Mouse (Mus musculus) heart, embryonic 10.5 days (tissue): Measurements from ENCODE around the gene Dact1. TPM values are rescaled to one million over a fixed set of nuclear protein-coding genes. Genes with fewer than 3 reads are reported as not detected.

ENCODE experiments used
- DNase-seq: peaks from one replicate; pipeline ENCODE4 v3.0.0-alpha.2; 2017; ENCODE audit warnings: low spot score
- H3K27ac ChIP-seq: fragments of 300-500 bp; sonication (generic); 2 replicates; pipeline ENCODE4 v1.5.1; 2016; ENCODE audit warnings: mild to moderate bottlenecking
- H3K27me3 ChIP-seq: fragments of 300-500 bp; sonication (generic); 2 replicates; pipeline ENCODE4 v1.6.1; 2016; ENCODE audit warnings: mild to moderate bottlenecking; ENCODE audit not compliant: poor library complexity, insufficient read depth, severe bottlenecking
- H3K36me3 ChIP-seq: fragments of 300-500 bp; sonication (generic); 2 replicates; pipeline ENCODE4 v1.6.1; 2016; ENCODE audit warnings: mild to moderate bottlenecking, moderate library complexity
- H3K4me1 ChIP-seq: fragments of 300-500 bp; sonication (generic); 2 replicates; pipeline ENCODE4 v1.6.1; 2016; ENCODE audit warnings: mild to moderate bottlenecking
- H3K4me3 ChIP-seq: fragments of 300-500 bp; sonication (generic); 2 replicates; pipeline ENCODE4 v1.5.1; 2016; ENCODE audit warnings: mild to moderate bottlenecking, moderate library complexity
- H3K9me3 ChIP-seq: fragments of 300-500 bp; sonication (generic); 2 replicates; pipeline ENCODE4 v1.6.1; 2016; ENCODE audit warnings: mild to moderate bottlenecking, moderate library complexity
- WGBS: fragments of 180-500 bp; shearing (Covaris S2); methylation state at CpG from one replicate; pipeline ENCODE4 v1.1.7; 2016; 5-methylcytosine and 5-hydroxymethylcytosine counted together
- polyA plus RNA-seq: library from polyadenylated mRNA; unstranded; fragments of >200 nt; fragmentation: Nextera tagmentation; extraction: Ambion mirVana; gene quantifications from 2 replicates; pipeline ENCODE4 v1.2.1, GENCODE M21; 2016

Dact1 gene
- polyA plus RNA-seq = 9.4 and 25.3 TPM in 2 replicates

DNA sequence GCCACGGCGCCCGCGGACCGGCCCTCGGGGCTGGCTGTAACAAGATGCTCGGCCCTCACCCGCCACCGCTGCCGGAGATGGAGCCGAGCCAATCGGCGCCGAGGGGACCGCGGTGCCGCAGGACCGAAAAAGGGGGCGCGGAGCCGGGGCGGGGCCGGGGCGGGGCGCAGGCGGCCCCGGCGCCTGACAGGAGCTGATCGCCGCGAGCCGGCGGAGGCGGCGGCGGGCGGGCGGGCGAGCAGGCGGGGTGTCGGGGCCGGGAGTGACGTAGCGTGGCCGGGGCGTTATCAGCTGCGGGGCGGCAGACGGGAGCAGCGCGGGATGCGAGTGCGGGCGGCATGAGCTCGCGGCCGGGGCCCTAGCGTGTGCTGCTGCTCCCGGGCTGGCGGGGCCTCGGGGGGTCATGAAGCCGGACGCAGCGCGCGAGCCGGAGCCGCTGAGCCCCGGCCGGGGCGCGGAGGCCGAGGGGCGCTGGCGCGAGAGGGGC, at the start of gene Dact1:
Dact1 (plus strand) TSS at position 304 of the 487 bp plus-strand sequence.
- Histone ChIP-seq H3K27me3 (no peaks in the 10 kb centered on the region), H3K4me3 (peak within 1 kb of the TSS; percentile 92), H3K36me3 (peaks cover 20% of the 10 kb centered on the region), H3K9me3 (no peaks in the 10 kb centered on the region), H3K4me1 (peaks cover 24% of the 10 kb centered on the region; the same call in 1 of the 2 replicates), H3K27ac (peak within 1 kb of the TSS; percentile 96)
- WGBS = under 1% methylated on average over 73 of the region's 76 CpGs
- DNase-seq = peak; percentile 90

DNA sequence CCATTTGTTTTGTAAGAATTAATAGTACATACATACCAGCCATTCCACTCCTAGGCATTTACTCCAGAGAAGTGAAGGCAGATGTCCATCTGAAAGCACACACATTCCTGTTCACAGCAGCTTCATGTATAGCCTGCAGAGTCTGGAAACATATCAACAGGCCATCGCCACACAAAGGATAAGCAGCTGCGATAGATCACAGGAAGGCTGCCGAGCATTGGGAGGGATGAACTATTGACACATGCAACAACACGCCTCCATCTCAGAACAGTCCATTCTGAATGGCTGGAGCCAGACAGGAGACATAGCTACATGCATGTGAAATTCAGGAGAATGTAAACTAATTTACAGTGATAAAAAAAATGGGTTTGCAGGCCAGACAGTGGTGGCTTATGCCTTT, 45.5 kb upstream of the Dact1 start:
- Histone ChIP-seq H3K27ac (no peak overlapping the region), H3K4me1 (no peaks in the 10 kb centered on the region), H3K4me3 (no peak overlapping the region), H3K36me3 (0 out of 2 replicates have a peak, but pooled peaks cover 2% of the 10 kb centered on the region), H3K27me3 (no peaks in the 10 kb centered on the region), H3K9me3 (peaks cover 4% of the 10 kb centered on the region; the same call in 1 of the 2 replicates)
- WGBS = 83% methylated on average over 4 of the region's 4 CpGs
- no peak for DNase-seq

DNA sequence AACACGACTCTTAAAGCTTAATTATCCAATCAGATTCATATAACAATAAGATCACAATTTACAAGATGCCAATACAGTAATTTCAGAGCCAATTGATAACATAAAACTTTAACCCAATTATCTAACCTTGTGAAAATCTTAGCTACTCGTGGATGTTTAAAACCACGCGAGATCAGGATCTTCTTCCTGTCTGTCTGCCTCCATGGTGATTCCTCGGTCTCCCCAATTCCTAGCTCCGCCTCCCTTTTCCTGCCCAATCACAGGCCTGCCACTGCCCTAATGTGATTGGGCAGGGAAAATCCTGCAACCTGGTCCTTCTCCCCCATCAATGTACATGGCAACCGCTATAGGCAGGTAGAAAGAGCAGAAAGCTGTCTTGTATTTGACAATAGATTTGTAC, 40.3 kb upstream of the Dact1 start:
- DNase-seq = no peak
- Histone ChIP-seq H3K9me3 (peaks cover 4% of the 10 kb centered on the region; the same call in 1 of the 2 replicates), H3K27me3 (no peaks in the 10 kb centered on the region), H3K4me1 (0 out of 2 replicates have a peak, but pooled peaks cover 4% of the 10 kb centered on the region), H3K4me3 (no peak overlapping the region), H3K27ac (no peak overlapping the region), H3K36me3 (no peaks in the 10 kb centered on the region)
- 84% methylated on average over 7 of the region's 7 CpGs for WGBS

DNA sequence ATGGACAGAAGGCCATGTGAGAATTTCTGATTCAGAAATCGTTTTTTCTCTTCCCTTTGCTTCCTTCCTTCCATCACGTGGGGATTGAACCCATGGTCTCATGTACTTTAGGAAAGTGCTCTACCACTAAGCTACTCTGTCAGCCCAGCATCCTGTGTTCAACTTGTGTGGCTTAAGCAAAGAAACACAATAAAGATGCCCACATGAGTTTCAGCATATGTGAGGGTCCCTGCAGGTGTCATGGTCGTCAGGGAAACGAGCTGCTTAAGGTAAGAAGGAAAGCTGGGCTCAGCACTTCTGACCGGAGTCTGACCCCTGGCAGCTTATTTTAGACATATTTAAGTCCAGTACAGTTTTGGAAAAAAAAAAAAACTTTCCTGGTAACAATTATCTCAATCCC, 38.6 kb upstream of the Dact1 start:
- Histone ChIP-seq H3K27me3 (no peaks in the 10 kb centered on the region), H3K4me3 (no peak overlapping the region), H3K27ac (no peak overlapping the region), H3K9me3 (peaks cover 4% of the 10 kb centered on the region; the same call in 1 of the 2 replicates), H3K4me1 (0 out of 2 replicates have a peak, but pooled peaks cover 4% of the 10 kb centered on the region), H3K36me3 (no peaks in the 10 kb centered on the region)
- 79% methylated on average over 5 of the region's 5 CpGs for WGBS
- DNase-seq = no peak

DNA sequence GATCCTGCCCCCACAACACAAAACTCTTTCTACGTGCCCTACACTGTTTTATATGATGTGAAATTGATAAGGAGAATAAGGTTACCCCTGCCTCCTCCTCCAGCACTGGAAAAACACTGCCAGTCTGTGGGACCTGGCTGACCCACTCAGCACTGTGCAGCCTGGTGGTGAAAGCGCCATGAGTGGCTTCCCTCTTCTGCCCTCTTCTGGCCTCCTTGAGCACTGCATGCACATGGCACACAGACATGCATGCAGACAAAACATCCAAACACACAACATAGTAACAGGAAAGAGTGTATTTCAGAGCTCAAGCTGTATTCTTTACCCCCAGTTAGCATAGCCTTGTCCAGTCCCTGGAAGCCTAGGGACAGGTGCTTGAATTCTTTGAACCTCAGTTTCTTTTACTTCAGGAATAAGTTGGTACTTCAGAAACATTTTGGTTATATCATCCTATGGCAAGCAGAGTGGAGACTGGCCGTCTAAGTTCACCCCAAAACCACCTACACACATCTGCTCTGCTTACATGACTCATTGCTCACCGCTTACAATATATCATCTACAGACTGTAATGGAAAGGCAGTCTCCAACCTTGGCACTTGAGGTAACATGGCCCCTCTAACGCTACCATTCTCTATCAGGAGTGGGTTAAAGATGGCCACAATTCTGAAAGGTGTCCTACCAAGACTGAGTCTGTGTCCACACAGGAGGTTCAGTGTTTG, 35.0 kb upstream of the Dact1 start:
- no peak overlapping the region for H3K4me3 ChIP-seq
- H3K27ac ChIP-seq = no peak overlapping the region
- 91% methylated on average over 5 of the region's 5 CpGs for WGBS
- peaks cover 13% of the 10 kb centered on the region for H3K4me1 ChIP-seq
- H3K9me3 ChIP-seq = no peaks in the 10 kb centered on the region
- DNase-seq = no peak
- no peaks in the 10 kb centered on the region for H3K27me3 ChIP-seq
- no peaks in the 10 kb centered on the region for H3K36me3 ChIP-seq

DNA sequence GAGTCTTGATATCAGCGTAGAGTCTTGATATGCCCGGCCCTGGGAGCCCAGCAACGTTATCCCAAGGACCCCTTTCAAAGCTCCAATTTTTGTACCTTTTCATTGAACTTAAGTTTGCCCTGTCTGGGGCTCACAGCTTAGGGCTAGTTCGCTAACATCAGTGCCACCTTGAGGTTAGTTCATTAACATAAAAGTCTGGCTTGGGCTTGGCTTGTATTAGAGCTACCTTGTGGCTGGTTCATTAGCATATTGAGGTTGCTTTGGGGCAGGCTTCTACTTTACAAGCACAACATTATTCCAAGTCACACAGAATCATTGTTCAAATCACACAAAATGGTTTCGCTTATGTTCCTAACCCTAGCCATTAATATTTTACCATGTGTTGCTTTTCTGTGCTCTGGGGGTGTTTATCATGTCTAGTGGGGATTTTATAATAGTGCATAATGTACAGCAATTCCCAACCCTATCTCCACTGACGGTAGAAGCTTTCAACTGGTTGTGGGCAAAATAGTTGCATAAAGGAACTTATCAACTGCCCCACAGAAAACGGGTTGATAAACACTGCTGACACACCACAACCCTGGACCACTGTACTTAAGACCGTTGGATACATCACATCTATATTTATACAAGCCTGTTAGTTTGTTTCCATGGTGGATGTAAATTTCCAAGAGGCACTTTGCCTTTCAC, 33.6 kb upstream of the Dact1 start:
- no peak overlapping the region for H3K27ac ChIP-seq
- 75% methylated on average over 8 of the region's 8 CpGs for WGBS

DNA sequence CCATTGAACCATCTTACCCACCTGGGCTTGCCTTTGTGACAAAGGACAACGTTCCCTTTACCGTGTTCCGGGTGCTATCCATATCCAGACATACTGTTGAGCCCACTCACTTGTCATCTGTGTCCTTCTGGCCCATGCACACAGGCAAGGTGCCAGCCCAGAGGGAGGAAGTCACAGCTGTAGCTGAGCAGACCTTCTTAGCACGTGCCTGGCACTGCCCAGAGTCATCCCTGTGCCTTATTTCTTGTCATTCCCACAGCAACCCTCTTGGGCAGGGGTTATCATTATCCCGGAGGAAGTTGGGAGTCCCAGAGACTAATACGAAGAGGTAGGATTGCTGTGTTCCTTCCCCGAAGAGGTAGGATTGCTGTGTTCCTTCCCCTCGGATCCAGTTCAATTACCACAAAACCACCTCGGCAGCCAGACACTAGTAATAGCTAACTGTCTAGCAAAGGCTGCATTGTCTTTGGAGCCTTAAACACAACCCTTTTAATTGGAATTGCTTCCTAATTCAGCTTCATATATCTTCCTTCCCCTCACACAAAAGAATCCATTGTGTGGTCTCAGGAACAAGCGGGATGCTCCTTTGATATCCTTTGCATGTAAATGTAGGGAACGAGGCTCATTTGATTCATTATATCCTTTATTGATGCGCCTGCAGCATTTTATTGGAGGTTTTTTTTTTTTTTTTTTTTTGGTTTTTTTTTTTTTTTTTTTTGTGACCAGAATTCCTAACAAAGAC, 30.0 kb upstream of the Dact1 start:
- Histone ChIP-seq H3K27ac (no peak overlapping the region), H3K27me3 (no peaks in the 10 kb centered on the region), H3K4me3 (no peak overlapping the region), H3K9me3 (no peaks in the 10 kb centered on the region), H3K36me3 (no peaks in the 10 kb centered on the region), H3K4me1 (peaks cover 10% of the 10 kb centered on the region)
- DNase-seq = no peak
- WGBS = 71% methylated on average over 12 of the region's 12 CpGs

More for the DNA sequence above, 33.6 kb upstream of the Dact1 start:
- H3K27me3 ChIP-seq = no peaks in the 10 kb centered on the region
- no peak overlapping the region for H3K4me3 ChIP-seq
- no peak for DNase-seq
- no peaks in the 10 kb centered on the region for H3K36me3 ChIP-seq
- H3K4me1 ChIP-seq = peaks cover 10% of the 10 kb centered on the region
- no peaks in the 10 kb centered on the region for H3K9me3 ChIP-seq

DNA sequence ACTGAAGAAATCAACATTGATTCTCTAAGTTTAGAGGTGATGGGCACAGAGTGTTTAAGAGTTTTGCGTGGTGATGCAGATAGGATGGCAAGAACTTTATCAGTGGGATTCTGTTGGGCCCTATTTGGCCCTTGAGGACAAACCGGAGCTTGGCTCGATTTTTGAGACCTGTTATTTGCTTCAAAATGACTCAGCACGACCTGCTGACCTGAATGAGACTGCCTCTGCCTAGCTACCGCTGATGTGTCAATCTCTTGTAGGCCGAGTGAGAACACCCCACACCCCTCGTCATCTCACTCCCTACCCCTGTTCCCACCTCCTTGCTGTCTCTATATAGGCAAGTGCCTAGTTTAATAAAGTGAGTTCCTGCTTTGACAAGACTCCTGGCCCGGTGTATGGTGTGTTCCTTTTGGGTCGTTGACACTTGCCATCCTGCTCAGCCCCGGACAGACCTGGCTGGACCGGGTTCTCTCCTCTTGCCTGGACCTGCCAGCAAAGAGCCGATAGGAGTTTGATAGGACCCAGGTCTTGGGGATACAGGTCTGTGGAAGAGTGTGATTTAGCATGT, 28.4 kb upstream of the Dact1 start:
- WGBS = 77% methylated on average over 12 of the region's 12 CpGs
- no peak for DNase-seq

DNA sequence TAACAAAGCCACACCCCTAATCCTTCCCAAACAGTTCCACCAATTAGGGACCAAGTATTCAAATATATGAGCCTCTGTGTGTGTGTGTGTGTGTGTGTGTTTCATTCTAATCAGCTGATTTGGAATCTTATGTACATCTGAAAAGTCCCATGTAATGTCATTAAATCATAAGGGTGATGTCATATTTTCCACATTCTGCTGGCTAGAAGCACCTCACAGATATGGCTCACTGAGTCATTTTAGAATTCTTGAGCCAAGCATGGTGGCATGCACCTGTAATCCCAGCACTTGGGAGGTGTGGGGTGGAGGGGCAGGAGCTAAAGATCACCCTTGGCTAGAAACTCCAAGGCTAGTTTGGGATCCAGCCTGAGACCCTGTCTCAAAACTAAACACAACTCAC, 24.3 kb upstream of the Dact1 start:
- DNase-seq = no peak
- H3K27ac ChIP-seq = no peak overlapping the region
- no peaks in the 10 kb centered on the region for H3K36me3 ChIP-seq
- H3K4me3 ChIP-seq = no peak overlapping the region
- no peaks in the 10 kb centered on the region for H3K4me1 ChIP-seq
- H3K9me3 ChIP-seq = no peaks in the 10 kb centered on the region; the same call in 1 of the 2 replicates
- H3K27me3 ChIP-seq = no peaks in the 10 kb centered on the region

More for the DNA sequence above, 28.4 kb upstream of the Dact1 start:
- Histone ChIP-seq H3K27me3 (no peaks in the 10 kb centered on the region), H3K9me3 (no peaks in the 10 kb centered on the region; the same call in 1 of the 2 replicates), H3K4me1 (peaks cover 9% of the 10 kb centered on the region), H3K4me3 (no peak overlapping the region), H3K27ac (no peak overlapping the region), H3K36me3 (no peaks in the 10 kb centered on the region)

DNA sequence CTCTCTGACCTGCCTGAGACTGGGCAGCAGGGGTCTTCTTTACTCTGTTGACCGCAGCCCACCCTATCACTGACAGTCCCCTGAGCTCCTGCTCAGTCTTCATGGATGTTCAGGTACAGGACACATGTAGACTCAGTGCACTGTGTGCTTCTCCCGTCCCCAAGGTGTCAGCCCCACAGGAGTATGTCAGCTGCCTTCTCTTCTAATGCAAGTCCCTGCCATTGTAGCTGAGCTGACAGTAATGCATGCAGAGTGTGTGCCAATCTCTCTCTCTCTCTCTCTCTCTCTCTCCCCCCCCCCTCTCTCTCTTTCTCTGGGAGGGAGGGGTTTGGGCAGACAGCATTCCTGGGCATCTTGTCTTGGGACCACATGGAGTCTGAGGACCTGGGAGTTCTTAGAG, 19.2 kb upstream of the Dact1 start:
- no peak overlapping the region for H3K4me3 ChIP-seq
- no peaks in the 10 kb centered on the region for H3K36me3 ChIP-seq
- 67% methylated on average over 2 of the region's 2 CpGs for WGBS
- DNase-seq = no peak
- H3K27me3 ChIP-seq = no peaks in the 10 kb centered on the region
- H3K9me3 ChIP-seq = no peaks in the 10 kb centered on the region
- peaks cover 9% of the 10 kb centered on the region; the same call in 1 of the 2 replicates for H3K4me1 ChIP-seq
- no peak overlapping the region for H3K27ac ChIP-seq

DNA sequence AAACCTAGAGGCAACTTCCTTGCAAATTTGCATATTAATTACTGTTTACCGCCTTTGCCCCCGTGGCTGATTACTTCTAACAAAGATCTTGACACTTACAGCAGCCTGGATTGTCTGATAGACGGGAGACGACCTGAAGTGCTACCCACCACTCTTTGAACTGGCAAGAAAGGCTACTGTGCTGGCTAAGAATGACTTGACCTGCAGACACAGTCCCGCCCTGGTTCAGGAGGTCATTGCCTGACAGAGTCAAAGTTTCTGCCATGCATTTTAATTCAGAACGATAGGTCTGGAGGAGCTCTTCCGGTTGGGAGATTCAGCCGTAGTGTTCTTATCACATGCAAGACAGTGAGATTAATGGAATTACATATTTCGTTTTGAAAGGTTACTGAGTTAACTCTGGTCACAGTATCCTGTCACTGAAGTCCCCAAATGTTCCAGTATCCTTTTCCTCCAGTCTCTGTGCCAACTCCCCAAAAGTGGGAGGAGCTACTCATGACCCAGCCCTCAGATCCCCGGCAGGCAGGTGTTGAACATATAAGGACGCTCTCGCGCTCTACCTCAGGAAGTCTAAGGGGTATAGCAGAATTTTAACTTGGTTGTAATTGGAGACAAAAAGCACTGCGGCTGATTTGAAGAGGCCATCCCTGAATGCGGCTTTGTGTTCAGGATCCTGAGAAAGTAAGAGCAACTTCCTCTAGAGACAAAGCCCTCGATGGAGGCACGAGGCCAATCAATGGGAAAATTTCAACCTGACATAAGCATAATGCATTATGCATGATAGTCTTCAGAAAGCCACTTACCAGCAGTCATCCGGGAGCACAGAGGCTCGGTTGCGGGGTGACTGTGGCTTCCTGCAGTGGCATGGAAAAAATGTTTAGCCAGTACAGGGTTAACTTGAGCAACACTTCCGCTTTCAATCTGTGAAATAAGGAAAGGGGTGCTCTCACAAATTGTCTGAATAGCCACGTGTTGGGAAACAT, 15.4 kb upstream of the Dact1 start:
- Histone ChIP-seq H3K27me3 (no peaks in the 10 kb centered on the region), H3K27ac (no peak overlapping the region), H3K4me3 (peak overlapping the region; percentile 27), H3K4me1 (peaks cover 35% of the 10 kb centered on the region), H3K36me3 (no peaks in the 10 kb centered on the region), H3K9me3 (no peaks in the 10 kb centered on the region)
- WGBS = 24% methylated on average over 22 of the region's 22 CpGs
- no peak for DNase-seq
